Mouse (Mus musculus): ENCODE data around the gene Uhrf1.

The Uhrf1 gene

GRCm38 (mm10) chr17:56356921-56357885 is 54.1 kb downstream of the Uhrf1 start:
- peak; percentile 76 to 79 for DNase-seq

DNA sequence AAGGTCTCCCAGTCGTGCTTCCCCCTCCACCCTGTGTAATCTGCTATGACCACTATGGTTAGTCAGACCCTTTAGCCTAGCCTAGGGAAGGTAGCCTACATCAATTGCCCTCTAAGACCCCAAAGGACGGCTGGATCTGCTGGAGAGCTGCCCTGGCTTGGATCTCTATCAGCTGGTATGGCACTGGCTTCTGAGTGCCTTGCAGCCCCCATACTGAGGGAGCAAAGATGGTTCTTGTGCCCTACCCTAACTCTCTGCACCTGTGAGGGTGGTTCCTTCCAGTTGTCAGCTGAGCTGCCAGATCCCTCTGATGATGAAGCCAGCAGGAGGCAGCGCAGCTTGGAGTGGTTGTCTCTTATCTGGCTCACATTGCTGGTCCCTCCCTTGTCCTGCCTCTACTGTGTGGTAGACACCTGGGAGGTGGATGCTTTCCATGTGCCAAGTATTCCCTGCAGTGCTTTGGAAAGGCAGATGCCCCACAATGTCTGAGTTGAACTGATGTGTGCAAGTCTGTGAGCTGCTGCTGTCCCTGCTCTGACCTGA is 56.1 kb downstream of the Uhrf1 start:
- DNase-seq = no peak

DNA sequence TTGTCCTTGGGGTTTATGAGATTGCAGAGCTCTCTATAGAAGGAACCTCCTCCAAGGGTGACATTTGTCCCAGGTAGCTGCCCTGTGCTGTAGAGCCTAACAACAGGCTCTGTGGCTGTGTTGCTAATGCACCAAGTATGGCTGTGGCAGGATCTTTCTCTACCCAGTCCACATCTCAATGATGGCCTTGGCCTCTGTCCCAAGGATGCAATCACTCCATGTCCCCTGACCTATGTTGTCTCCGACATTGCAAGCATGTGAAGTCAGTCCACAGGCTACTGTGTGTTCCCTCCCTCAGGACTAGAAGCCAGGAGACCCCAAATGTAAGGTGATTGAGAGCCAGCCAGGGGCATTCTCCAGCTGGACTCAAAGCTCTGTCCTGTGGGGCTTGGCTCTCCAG is 56.7 kb downstream of the Uhrf1 start:
- no peak for DNase-seq

GRCm38 (mm10) chr17:56360451-56360850 is 57.3 kb downstream of the Uhrf1 start:
- no peak for DNase-seq

DNA sequence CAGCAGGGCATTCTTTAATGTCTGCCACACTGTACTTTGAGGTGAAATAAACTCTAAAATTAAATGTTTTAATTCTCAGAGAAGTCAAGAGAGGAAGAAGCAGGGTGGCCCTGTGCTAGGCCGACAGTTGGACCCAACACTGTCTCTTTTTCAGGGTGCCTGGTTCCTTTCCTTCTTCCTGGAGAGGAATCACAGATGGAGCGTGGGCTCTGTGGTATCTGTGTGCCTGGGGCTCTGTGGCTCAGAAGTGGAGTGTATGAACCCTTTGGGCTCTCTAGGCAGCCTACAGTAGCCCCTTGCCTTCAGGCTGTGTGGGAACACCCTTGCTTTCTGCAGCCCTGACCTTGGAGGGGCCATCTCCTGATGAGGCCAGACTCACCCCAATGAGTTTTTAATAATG is 58.4 kb downstream of the Uhrf1 start:
- DNase-seq = no peak

DNA sequence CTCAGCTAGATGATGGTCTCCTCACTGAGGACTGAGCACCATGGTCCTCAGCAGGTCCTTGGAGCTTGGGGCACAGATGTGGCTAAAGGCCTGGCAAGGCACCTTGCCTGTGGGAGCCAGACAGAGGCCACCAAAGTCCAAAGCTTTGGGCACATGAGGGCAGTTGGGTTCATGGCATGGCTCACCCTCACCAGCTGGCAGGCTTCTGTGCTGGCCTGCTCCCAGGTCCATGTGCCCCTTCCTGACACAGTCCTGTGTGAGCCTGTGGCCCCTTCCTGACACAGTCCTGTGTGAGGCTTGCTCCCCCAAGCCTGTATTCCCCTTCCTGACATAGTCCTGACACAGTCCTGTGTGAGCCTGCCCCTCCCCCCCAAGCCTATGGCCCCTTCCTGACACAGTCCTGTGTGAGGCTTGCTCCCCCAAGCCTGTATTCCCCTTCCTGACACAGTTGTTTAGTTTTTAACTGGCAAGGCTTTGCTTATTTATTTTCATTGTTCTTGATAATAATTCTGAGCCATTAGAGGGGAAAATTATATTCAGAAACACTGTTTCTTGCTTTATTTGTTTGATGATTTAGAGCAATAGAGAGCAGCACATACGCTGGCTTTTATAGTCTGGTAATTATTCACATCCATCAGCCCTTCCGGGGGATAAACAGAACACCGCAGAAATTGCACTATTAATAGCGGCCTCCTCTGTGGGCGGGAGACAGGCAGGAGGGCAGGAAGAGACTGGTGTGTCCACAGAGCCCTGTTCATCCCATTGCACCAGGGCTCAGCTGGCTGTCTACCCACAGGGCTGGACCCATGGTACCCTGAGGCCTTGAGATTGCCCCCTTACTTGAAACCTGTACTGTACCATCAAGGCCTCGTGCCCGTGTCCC is 62.9 kb downstream of the Uhrf1 start:
- DNase-seq = no peak

GRCm38 (mm10) chr17:56368291-56368790 is 65.2 kb downstream of the Uhrf1 start:
- no peak for DNase-seq

GRCm38 (mm10) chr17:56370090-56370489 is 67.0 kb downstream of the Uhrf1 start:
- DNase-seq = no peak

DNA sequence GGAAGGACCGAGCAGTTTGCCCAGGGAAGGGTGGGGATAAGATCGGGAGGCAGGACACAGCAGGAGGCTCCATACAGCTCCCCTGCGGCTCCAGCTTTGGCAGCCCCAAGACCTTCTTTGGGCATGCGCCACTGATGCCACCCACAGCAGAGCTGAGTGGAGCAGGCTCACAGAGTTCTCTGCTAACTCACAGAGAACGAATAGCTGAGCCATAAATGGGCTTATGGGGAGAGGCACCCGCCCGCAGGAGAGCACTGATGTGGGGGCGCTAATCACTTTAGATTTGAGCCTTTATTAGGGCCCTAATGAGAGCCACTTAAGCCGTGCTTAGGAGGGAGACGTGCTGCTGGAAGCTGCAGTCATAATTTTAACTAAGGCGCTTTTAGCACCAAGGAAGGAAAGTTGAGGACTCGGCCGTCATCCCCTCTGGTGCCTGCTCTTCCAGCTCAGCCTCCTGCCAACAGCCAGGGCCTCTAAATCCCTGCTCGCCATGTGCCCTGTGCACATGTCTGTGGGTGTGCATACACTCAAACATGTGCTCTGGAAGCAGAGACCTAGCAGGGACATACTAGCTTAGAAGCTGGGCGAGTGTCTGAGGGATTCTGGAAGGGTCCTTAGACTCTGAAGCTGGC is 68.0 kb downstream of the Uhrf1 start:
- no peak for DNase-seq

DNA sequence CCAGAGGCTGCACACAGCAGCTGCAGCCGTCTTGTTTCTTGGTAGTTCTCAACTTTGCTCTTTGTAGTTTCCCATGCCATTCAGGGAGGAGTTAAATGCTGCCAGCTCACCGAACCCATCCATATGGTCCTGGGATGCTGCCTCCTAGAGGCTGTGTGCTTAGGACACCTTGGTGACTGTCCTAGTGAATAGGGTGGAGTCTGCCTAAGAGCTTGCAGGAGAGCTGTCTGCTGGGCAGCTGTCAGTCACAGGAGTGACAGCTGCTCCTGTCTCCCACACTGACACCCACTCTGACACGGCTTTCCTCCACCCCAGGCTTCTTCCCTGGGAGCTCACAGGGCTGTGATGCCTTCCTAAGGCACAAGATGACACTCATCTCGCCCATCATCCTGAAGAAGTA is 69.0 kb downstream of the Uhrf1 start:
- no peak for DNase-seq

Measured in B cell, adult 2 months (primary cell).